Mouse (Mus musculus) adrenal gland, postnatal 36 days (tissue): ENCODE data around the gene Aatf. TPM values are rescaled to one million over a fixed set of nuclear protein-coding genes. Genes with fewer than 3 reads are reported as not detected.

Experiments used
- DNase-seq, 2 experiments: peaks; one replicate each; pipeline ENCODE4 v3.0.0; 2021; ENCODE audit warnings: mixed read lengths in 1 of 2
- long read RNA-seq, 2 experiments: library from polyadenylated mRNA; stranded (forward); transcript quantifications; one replicate each; pipeline ENCODE4 v2.0.0; 2021; ENCODE audit warnings: borderline sequencing depth in 2 of 2
- total RNA-seq, 2 experiments: library from RNA; stranded (reverse); gene quantifications; 2 replicates each; pipeline ENCODE4 v1.2.3; 2021

The Aatf gene
- 10 to 100 TPM; 20.8 to 23.2 TPM for total RNA-seq
- long read RNA-seq, experiment 1, transcript Aatf-201 (13 exons, 1,822 nt) = major isoform, 27 of 37 reads
- long read RNA-seq, experiment 1, partial matches to known transcripts = 4 of 37 reads
- long read RNA-seq, experiment 1, other reads (novel, unspliced or antisense) = 6 of 37 reads
- long read RNA-seq, experiment 2, transcript Aatf-201 (13 exons, 1,822 nt) = major isoform, 14 of 23 reads
- long read RNA-seq, experiment 2, partial matches to known transcripts = 3 of 23 reads
- long read RNA-seq, experiment 2, other reads (novel, unspliced or antisense) = 4 of 23 reads

DNA sequence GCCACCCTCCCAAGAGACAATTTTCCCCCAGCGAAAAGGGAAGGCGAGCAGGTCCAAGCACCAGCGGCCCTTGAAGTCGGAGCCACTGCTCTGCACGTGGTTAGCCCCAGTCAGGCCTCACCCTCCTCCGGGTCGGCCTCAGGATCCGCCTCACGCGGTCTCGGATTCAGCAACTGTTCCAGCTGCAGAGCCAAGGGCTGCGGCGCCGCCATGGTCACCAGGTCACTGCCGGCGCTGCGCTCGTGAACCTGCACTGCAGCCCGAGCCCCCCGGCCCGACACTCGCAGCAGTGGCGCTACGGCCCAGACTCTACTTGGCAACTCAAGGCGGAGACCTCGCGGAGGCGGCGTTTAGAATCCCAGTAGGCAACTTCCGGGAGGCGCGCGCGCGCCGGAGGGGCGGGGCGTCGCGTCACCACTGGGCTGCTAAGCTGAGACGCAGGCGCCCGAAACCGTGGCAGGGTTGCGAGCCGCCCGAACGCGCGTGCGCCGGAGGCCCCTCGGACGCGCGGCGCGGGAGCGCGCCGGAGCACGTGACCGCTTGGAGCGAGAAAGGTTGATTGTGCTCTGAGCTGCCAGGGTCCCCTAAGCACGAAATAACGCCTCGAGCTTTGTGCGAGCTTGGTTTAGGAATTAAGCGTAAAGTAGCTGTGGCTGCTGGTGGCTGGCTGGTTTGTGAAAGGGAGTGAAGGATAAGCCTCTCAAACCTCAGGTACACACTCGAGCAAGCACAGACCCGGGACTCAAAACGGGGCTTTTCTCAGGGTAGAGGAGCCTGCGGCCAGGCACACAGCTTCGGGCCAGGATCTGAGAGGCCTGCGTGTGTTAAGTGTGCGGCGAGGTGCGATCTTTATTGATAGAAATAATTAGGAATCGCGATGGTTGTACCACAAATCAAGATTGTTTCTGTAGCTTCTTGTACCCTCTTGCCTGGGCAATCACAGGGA is at the start of gene Aatf:
TSS of gene Aatf (minus strand) at position 352 of the 946 bp plus-strand sequence.
- peak; percentile 97 to 98 for DNase-seq

DNA sequence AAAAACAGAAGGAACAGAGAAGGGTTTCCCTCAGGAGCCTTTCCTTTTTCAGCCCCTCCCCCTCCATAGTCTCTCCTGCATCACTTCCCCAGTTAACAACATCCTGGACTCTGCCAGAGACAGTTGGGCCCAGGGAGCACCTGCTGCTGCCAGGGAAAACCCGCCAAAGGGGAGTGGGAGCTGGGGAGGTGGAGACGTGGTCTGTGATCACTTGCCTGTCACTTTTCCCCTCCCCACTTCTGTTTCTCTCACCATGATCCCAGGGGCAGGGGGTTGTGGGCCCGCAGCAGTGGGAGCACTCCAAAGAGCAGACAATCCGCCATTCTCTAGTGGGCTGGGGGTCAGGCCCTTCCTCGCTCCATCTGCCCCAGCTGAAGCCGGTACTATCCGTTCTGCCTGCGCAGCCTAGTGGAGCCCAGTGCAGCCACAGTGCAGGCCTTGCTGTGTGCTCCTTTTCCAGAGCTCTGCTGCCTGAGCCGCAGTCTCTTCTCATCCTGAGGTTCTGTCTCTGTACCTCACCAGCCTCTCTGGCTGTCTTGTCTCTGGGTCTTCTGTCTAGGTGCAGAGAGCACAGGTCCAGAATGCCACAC is 49.5 kb upstream of the Aatf start:
- no peak for DNase-seq

DNA sequence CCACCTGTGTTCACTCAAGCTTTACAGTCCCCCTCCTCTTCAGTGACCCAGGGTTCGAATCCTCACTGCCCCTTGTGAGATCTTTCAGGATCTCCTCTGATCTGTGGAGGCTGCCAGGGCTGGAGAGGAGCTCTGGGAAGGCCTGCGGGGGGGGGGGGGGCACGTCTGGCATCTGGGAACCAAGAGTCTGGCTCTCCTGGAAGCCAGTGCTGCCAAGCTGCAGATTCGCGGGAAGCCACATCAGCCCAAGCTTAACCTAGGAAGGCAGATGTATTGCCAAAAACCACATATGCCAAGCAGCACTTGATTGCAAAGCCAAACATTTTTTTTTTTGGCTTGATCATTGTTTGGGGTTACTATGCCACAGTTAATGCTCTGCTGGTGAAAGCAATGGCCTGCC is 48.2 kb upstream of the Aatf start:
- no peak for DNase-seq

DNA sequence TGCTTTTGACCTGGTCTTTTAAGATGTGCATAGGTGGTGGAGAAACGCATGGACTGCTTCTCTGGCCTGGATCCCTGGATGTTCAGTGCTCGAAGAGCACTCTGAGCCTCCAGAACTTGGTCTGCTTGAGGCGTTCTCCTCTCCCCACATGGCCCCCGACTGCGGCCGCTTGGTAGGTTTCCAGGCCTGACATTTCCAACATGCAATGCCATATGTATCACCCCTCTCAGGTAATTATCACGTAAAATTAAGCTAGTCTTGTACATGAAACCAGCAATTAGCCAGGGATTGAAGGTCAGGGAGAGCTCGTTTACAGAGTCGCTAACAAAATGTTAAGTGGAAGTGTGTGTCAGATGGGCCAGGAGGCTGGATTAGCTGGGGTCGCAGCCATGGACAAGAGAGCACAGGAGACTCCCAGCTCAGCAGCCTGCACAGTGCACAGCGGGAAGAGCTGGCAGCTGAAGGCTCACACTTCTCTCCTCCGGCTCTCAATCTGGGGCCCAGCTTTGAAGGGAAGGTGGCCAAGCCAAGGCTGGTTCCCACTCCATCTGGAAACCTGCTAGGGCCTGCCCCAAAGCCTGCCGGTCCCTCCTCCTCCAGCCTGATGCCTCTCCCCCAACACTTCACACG is 40.6 kb upstream of the Aatf start:
- no peak for DNase-seq

DNA sequence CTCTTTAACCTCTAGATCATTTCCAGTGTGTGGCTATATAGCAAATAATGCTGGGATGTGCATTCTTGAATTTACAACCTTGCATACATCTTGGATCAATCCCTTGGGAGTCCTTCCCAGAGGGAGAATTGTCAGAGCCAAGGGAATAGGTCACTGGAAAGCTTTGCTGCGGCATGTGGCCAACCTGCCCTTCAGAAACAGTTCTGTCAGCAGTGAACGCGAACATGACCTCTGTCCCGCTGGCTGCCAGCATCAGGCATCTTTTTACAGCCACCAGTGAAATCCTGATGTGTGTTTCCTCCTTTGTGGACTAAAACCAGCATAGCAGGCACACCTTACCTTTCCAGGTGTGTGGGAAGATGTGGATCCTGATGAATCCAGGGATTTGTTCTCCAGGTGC is 38.0 kb upstream of the Aatf start:
- no peak for DNase-seq

DNA sequence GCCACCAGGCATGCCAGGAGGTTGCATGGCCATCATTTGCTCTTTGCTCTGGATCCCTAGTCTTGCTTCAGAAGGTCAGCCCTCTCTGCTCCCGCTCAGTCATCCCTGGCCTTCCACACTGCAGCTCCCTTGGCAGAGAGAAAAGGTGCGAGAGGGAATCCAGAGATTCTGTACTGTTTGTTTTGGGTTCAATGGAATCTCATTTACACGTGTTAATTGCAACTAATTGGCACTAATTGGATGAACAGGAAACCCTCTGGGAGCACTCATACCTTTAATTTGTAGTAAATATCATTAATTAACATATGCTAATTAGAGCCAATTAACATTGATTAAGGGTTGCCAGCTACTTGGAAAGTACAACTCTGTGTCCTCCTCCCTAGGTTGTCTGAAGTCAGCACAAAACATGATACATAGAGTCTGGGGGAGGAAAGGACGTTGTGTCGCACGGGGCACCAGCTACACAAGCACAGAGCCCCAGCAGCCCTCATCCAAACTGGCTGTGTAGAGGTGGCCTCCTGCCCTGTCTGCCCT is 36.0 kb upstream of the Aatf start:
- no peak for DNase-seq

DNA sequence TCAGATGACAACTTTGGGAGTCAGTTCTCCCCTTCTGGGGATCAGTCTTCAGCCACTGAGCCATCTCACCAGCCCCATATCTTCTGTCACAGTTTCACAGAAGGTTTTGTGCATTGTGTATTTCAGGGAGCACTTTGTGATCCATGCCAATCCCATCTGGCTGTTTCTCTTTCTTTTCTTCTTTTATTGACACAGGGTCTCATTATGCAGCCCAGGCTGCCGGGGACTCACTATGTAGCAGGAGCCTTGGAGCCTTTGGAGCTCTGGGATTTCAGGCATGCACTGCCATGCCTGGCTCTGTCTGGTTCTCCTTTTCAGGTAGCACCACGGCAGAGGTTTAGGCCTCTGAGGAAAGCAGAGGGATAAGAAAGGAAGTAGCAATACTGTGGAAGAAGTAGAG is 35.0 kb upstream of the Aatf start:
- no peak for DNase-seq

DNA sequence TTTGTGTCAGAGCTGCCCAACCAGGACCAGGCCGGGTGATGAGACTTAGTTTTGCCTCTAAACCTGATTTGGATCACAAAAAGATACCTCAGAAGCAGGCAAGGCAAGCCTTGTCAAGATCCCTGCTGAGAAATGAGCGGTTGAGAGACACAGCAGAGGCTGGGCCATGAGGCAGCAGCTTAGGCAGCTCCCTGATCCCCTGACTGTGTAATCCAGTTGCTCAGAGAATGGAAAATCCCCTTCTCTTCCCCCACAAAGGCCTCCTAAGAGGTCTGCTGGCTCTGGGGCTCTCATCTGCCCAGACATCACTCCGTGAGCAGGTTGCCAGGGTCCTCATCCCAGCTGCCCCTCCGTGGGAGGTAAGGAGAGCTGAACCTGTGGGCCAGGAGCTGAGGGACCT is 26.7 kb upstream of the Aatf start:
- DNase-seq = no peak

DNA sequence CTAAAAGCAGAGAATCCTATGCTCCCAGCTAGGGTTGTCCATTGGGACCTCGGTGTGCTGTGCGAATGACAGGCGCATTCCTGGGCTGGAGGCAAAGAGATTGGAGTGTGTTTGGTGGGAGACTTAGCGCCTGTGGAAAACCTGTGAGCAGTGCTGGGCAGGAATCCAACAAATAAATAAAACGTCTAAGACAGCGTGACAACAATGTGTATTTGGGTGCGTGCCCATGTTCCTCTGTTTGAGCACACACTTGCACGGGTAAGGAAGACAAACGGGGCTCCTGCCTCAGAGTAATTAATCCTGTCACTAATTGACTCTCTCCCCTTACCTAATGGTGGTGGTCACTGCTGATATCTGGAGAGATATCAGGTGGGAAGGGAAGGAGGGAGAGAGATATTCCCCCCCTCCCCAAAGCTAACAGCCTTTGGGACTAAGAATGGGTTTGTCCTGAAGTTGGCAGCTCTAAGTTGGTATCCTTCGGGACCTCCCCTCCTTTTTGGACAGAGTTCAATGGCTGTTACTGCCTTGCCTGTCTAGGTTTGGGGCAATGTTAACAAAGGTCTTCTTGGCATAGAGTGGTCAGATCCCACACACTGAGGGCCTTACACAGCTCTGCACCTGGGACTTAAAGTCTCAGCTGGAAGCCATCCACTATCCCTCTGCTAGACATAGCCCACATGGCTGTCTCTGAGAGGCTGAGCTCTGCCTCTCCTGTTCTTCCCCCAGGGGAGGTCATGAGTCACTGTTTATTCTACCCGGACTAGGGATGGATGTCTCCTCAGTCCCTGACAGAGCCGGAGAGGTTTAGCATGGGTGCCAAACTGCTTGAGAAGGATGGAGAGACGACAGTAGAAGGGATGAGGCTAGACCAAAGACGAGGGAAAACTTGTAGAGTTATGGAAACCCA is 16.7 kb upstream of the Aatf start:
- no peak for DNase-seq

DNA sequence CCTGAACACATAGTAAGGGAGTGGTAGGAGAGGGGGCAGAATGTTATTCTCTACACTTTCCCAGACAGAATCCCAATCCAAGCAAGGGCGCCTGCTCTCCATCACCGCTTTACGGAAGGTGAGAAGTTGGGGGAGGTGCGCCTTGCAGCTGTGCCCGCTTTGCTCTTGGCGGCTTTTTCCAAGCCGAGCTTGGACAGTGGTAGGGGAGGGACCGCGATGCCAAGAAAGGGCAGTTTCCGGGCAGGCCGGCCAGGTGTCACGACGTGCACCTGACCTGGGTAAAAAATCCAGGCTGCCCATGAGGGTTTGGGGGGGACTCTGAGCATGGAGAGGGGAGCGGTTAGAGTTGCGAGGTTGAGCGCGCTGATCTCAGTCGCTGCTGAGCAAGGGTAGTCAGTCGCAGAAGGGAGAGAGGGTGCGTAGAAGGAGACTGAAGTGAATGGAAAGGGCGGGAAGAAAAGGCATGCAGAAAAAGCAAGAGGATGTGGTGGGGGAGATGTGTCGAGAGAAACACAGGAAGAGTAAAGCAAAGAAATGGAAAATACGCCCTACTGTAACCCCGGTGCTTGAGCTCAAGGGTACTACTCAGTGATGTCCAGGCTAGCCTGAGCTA is 15.9 kb upstream of the Aatf start:
- no peak for DNase-seq

DNA sequence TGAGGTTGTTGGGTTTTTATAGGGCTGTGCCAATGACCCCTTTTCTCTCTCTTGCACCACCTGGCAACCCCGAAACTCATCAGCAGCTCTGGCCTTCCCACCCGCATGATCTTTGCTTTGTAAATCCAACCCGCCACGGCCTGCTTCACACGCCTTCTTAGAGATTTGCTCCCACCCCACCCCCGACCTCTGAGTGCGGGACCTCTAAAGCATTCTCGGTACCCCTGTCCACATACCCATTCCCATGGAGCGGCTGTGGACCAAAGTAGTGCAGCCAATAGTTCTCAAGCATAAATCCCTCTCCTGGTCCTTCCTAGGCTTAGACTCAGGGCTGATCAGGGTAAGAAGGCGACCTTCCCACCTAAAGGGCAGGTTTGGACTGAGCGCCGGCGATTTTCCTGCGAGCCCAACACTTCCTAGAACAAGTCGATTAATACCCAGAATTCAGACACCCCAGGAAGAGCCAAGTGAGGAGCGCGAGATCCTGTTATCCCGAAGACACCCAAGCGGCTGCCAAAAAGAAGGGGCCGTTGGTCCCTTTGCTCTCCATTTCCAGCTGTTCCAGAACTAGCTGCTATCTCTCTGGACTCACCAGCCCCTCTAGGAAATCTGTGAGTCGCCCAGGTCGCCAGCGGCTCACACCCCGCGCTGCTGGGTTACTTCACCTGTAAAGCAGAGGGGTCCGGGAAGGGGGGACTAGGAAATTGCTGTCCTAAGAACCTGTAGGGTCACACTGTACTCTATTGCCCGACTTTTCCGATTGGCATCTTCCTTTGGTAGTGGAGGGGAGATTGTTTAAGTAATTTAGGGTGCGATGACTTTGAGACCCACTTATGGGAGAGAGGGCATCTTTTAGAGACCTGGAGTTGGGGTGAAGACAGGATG is 13.9 kb upstream of the Aatf start:
- DNase-seq = no peak

DNA sequence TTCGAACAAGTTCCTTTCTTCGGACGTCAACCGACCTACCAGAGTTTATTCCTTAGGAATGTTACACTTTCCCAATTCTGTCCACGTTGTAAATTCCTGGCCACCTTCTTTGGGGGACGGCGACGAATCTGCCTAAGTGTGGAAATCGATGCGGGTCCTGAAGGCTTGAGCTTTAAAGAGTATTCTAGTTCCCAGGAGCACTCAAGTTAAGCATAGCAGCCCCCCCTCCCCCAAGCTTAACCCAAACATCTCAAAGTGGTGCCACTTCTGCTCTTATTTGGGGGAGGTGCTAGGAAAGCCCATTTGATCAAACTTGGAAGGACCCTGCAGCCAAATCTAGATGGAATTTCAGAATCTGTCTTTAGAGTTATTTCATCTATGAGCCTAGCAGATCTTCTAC is 13.1 kb upstream of the Aatf start:
- no peak for DNase-seq

DNA sequence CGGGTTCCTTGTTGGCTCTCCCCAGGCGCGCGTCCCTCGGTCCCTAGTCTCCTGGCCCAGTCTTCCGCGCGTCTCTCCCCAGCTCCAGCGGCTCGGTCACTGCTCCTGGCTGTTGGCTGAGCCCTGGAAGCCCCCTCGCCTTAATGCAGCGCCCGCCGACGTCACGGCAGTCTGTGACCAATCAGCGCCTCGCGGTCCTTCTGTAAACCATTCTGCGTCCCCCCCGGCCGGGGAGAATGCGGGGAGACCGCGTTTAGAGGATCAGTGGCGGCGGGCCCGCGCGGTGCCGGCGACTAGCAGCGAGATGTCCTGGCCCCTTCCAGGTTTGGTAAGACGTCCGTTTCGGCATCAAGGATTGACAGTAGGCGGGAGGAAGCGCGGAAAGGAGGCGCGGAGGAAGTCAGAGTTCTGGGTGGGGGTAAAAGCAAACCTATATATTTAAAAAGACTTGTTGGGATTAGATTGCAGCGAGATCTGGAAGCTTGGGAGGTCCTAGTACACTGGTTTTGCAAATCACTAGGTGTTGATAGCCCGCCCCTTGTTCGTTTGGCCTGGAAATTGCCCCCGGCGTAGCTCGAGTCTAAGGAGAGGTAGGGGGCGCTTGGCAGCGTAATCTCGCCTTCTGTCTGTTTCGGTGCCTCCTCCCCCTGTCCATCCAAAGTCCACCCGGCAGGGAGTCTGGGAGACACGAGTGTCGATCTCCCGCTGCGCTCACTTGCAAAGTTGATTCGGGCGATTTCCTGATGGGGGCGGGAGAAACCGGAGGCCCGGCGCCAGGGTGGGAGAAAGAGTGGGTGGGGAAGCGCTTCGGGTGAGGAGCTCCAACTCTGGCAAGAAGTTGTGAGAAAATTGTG is 12.3 kb upstream of the Aatf start, which contains the start of gene Lhx1:
TSS of gene Lhx1 (minus strand) at position 115 of the 854 bp plus-strand sequence.
- DNase-seq = peak; percentile 27 to 29

DNA sequence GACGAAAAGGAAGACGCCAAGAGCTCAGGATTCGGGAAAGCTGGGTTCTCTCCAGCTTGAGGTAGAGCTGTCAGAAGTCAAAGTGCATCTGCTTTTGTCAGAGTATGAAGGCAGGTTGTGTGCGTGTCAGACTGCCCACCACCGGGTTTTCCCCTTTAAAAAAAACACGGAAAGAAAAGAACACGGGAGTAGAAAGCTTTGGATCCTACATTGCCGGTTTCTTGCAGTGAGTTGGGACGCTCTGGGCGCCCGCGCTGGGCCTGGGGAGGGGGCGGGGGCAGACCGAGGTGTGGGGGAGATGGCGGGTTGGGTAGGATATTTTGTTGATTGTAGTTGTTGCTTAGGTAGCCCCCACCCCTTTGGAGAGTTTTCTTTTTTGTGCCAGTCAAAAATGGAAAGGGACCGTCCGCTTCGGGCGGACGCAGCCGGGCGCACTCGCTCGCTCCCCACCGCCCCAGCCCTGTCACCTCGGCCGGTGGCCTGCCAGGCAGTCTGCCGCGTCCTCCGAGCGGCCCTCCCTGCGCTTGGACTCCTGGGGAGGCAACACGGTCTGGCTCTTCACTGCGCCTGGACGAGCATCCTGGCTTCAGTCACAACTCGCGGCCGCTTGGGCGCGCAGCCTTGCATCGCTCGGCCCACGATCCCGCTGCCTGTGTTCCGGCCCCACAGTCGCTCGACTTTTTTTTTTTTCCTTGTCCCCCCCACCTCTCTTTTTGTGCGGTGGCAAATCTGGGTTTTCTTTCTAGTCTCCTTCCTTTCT is 11.4 kb upstream of the Aatf start:
- no peak for DNase-seq

DNA sequence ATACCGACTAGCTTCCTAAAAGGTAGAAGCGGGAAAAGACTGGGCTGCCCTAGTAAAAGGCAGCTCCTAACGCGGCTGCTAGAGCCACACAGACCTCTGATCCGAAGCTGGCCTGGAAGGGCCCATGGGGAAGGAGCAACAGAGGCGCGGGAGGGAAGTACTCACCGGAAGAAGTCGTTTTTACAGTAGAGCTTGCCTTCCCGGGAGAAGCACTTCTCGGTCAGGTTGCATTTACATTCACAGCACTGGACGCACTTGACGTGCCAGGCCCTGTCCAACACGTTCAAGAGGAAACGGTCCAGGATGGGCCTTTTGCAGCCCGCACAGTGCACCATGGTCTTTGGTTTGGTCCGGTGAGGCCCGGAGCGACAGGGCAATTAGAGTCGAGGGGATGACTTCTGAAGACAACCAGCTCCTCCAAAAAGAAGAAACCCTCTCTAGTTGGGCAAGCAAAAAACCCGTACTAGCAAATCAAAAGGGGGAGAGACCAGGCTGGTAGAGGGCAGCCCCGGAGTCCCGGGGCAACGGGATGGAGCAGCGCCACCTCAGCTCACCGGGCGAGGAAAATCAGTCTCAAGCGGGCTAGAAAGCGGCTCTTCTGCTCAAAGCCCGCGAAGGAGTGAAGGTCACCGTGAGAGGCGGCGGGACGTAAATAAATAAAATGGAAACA is 10.7 kb upstream of the Aatf start:
- DNase-seq = no peak

DNA sequence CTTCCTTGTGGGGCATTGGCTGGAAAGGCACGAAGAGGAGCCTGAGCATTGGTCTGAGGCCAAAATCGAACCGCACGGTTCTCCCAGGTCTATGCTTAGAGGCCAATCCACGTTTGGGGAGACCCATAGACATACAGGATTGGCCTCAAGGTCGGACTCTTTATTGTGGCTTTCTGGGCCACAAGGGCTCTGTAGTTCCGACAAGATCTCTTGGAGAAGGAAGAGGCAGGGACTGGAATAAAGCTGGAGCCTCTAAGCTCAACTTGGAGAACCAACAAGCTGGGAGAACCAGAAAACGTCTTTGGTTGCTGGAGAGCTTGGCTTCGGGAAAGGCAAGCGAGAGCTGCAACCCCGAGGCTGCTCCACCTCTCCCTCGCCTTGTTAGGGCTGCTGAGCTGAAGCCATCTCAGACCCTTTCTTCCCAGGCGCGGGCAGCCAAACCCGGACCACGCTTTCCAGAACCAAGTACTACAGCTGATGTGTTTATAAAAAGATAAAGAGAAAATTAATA is 10.1 kb upstream of the Aatf start:
- DNase-seq = no peak
